Mouse (Mus musculus) spleen, adult 2 months (tissue): Measurements from ENCODE around the gene Vpreb3.
A peak's percentile ranks its signal among the peaks of the same experiment; 100 is the strongest.

ENCODE experiments used
- CTCF ChIP-seq: fragments of 200-500 bp; IDR thresholded peaks from 2 replicates; pipeline ENCODE4 v1.5.1; 2011; ENCODE audit warnings: mild to moderate bottlenecking, inconsistent platforms; ENCODE audit not compliant: insufficient read depth, insufficient read length, insufficient replicate concordance; ENCODE audit errors: extremely low read depth
- POLR2A ChIP-seq: fragments of 200-500 bp; IDR thresholded peaks from 2 replicates; pipeline ENCODE4 v1.6.1; 2011; ENCODE audit warnings: low read depth, low read length, inconsistent platforms

DNA sequence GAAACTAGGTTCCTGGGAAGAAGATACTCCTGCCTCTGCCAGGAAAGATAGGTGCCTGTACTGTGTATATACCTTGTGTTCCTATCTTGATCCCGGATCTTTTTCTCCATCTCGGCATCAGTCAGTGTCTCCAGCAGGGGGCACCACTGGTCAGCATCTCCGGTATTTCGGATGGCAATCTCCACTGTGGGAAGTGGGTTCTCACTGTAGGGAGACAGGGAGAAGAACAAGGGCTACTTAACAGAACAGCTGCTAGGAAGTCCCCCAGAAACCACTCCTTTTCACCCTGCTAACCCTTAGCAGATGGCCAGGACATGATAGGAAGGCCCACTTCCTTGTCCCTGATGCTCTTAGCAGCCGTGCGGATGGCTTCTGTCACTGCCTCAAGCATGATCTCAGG is 45.5 kb upstream of the Vpreb3 start:
- TF ChIP-seq POLR2A (no peak), CTCF (peak; percentile 55; the same call in 1 of the 2 replicates)
